7 mouse cellular contexts compared by ENCODE assay signal in the genomic region with DNA sequence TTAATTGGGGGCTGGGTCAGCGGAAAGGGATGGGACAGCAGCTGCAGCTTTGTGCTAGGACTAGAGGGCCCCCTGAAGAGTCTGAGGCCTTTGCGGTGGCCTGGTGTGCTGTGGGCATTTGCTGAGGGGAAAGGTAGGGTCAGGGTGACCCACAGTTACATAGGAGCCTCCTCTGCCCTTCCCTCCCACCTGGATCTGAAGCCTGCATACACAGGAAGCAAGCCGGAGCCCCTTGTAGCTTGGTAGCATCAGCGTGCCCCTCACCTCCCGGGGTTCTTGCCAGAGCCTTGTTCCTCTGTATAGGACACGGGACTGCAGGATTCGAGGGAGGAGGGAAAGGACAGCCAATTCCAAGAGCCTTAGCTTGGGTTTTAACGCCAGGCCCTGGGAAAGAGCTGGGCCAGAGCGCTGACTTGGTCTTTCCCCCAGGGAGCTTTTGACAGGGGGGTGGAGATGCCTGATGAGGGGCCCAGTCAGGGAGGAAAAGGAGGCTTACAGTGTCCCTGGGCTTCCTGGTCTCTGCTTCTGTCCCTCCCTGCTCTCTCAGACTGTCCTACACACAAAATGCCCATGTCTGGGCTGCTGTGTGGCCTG. TPM values are rescaled to one million over a fixed set of nuclear protein-coding genes. Genes with fewer than 3 reads are reported as not detected.
A peak's percentile ranks its signal among the peaks of the same experiment; 100 is the strongest.
DNase-seq lines count a peak whose midpoint lies in the region; ATAC-seq lines count a peak whose summit lies in the region.

No protein-coding gene starts in this region.

- H3K36me3 ChIP-seq in embryonic facial prominence, embryonic 12.5 days = peaks cover 22% of the 10 kb centered on the region
- H3K36me3 ChIP-seq in hindbrain, embryonic 10.5 days = peaks cover 33% of the 10 kb centered on the region
- H3K36me3 ChIP-seq in midbrain, embryonic 12.5 days = peaks cover 12% of the 10 kb centered on the region

- peak overlapping the region; percentile 62 for H3K4me3 ChIP-seq in brown adipose tissue, adult 24 weeks (ENCODE audit: insufficient read depth, low read depth, low read length)
- H3K4me3 ChIP-seq in embryonic facial prominence, embryonic 12.5 days = peak overlapping the region; percentile 65
- peak overlapping the region; percentile 77 for H3K4me3 ChIP-seq in hindbrain, embryonic 10.5 days
- peak overlapping the region; percentile 48 for H3K4me3 ChIP-seq in midbrain, embryonic 12.5 days

- peaks cover 13% of the 10 kb centered on the region for H3K4me1 ChIP-seq in brown adipose tissue, adult 24 weeks (ENCODE audit: control insufficient read depth, insufficient read depth, insufficient read length, low read length)
- H3K4me1 ChIP-seq in embryonic facial prominence, embryonic 12.5 days = peaks cover 30% of the 10 kb centered on the region
- H3K4me1 ChIP-seq in hindbrain, embryonic 10.5 days (replicated peaks) = peaks cover 68% of the 10 kb centered on the region
- peaks cover 29% of the 10 kb centered on the region for H3K4me1 ChIP-seq in midbrain, embryonic 12.5 days

- H3K4me2 ChIP-seq in embryonic facial prominence, embryonic 12.5 days (replicated peaks) = peak overlapping the region; percentile 88
- peak overlapping the region; percentile 81 for H3K4me2 ChIP-seq in midbrain, embryonic 12.5 days (replicated peaks)

- ATAC-seq in embryonic facial prominence, embryonic 12.5 days (ENCODE audit: insufficient number of reproducible peaks, insufficient read depth, low FRiP score, low TSS enrichment) = no peak
- ATAC-seq in midbrain, embryonic 12.5 days (ENCODE audit: low FRiP score, low read depth) = no peak

- H3K9ac ChIP-seq in embryonic facial prominence, embryonic 12.5 days = peak overlapping the region; percentile 78
- H3K9ac ChIP-seq in midbrain, embryonic 12.5 days (replicated peaks) = peak overlapping the region; percentile 68

- no peaks in the 10 kb centered on the region for H3K9me3 ChIP-seq in embryonic facial prominence, embryonic 12.5 days
- no peaks in the 10 kb centered on the region for H3K9me3 ChIP-seq in hindbrain, embryonic 10.5 days
- no peaks in the 10 kb centered on the region for H3K9me3 ChIP-seq in midbrain, embryonic 12.5 days

- H3K27me3 ChIP-seq in embryonic facial prominence, embryonic 12.5 days = no peaks in the 10 kb centered on the region
- no peaks in the 10 kb centered on the region for H3K27me3 ChIP-seq in hindbrain, embryonic 10.5 days (ENCODE audit: insufficient read depth, poor library complexity, severe bottlenecking)
- H3K27me3 ChIP-seq in midbrain, embryonic 12.5 days = peaks cover 8% of the 10 kb centered on the region; the same call in 1 of the 2 replicates

- no peak overlapping the region for H3K27ac ChIP-seq in brown adipose tissue, adult 24 weeks (replicated peaks; ENCODE audit: low read depth, low read length)
- H3K27ac ChIP-seq in embryonic facial prominence, embryonic 12.5 days = peak overlapping the region; percentile 98
- peak overlapping the region; percentile 93 for H3K27ac ChIP-seq in hindbrain, embryonic 10.5 days
- H3K27ac ChIP-seq in midbrain, embryonic 12.5 days (replicated peaks) = peak overlapping the region; percentile 61

- DNase-seq in hindbrain, embryonic 10.5 days (ENCODE audit: low spot score) = no peak
- no peak for DNase-seq in urinary bladder, adult 18-20 months (ENCODE audit: low spot score in 2 of 2)
- DNase-seq in left cerebral cortex, adult 8-10 months (ENCODE audit: low spot score in 2 of 2) = no peak
- no peak for DNase-seq in spleen, adult 18-20 months

- 2% methylated on average over 9 of the region's 9 CpGs for WGBS in embryonic facial prominence, embryonic 12.5 days
- WGBS in hindbrain, embryonic 10.5 days = under 1% methylated on average over 9 of the region's 9 CpGs
- WGBS in midbrain, embryonic 12.5 days = 3% methylated on average over 9 of the region's 9 CpGs

RNA-seq across cellular contexts. Expression of gene Mrc2, which starts 1.6 kb away (rescaled TPM):
- 2.6 and 3.7 TPM in 2 replicates for polyA plus RNA-seq in brown adipose tissue, adult 24 weeks (2012; ENCODE audit: insufficient read depth, insufficient read length, missing spikeins)
- 35.3 and 38.5 TPM in 2 replicates for polyA plus RNA-seq in embryonic facial prominence, embryonic 12.5 days (2016; fragmentation: Nextera tagmentation; extraction: Ambion mirVana)
- 19.7 and 19.8 TPM in 2 replicates for polyA plus RNA-seq in hindbrain, embryonic 10.5 days (2016; fragmentation: Nextera tagmentation; extraction: Ambion mirVana)
- 15.1 and 18.7 TPM in 2 replicates for polyA plus RNA-seq in midbrain, embryonic 12.5 days (2016; fragmentation: Nextera tagmentation; extraction: Ambion mirVana)
- 10 to 100 TPM in 1 of 4 experiments, 1 to 10 TPM in 3; 8.1 to 13.8 (median 9.4) TPM for total RNA-seq in left cerebral cortex, adult 8-10 months (2022)
